14 mouse cellular contexts compared by ENCODE assay signal in genomic region chr2:170864043-170864442, GRCm38 (mm10).
DNase-seq lines count a peak whose midpoint lies in the region; ATAC-seq and TF ChIP-seq lines count a peak whose summit lies in the region.
"Had no signal": no experiment of that assay in that cellular context is flagged by ENCODE, and none has a peak within 500 bp of the region (broad histone marks: within the 10 kb centered on the region; RNA-seq: fewer than 3 reads in every experiment).

No protein-coding gene starts in this region.

- H3K4me2 ChIP-seq in heart, postnatal 0 days (ENCODE audit: low read depth, low read length): no peak overlapping the region
- no peak overlapping the region for H3K4me2 ChIP-seq in liver, embryonic 11.5 days
- H3K4me2 ChIP-seq: embryonic facial prominence, embryonic 15.5 days; hindbrain, embryonic 12.5 days; midbrain, embryonic 13.5 days had no signal

- H3K27ac ChIP-seq in heart, postnatal 0 days (ENCODE audit: low read depth): no peak overlapping the region
- H3K27ac ChIP-seq in heart, embryonic 10.5 days: no peak overlapping the region
- no peak overlapping the region for H3K27ac ChIP-seq in liver, adult 2 months (replicated peaks; ENCODE audit: insufficient read depth, low read depth, low read length)
- no peak overlapping the region for H3K27ac ChIP-seq in liver, embryonic 11.5 days (ENCODE audit: low read depth, low read length)
- H3K27ac ChIP-seq in ES-Bruce4 (ENCODE audit: insufficient read depth, low read length): no peak overlapping the region
- H3K27ac ChIP-seq: embryonic facial prominence, embryonic 15.5 days; hindbrain, embryonic 12.5 days; midbrain, embryonic 13.5 days had no signal

- H3K27me3 ChIP-seq in heart, postnatal 0 days (ENCODE audit: control insufficient read depth, insufficient read depth, low read length): no peaks in the 10 kb centered on the region
- no peaks in the 10 kb centered on the region for H3K27me3 ChIP-seq in heart, embryonic 10.5 days (ENCODE audit: insufficient read depth, poor library complexity, severe bottlenecking)
- H3K27me3 ChIP-seq in liver, adult 2 months (ENCODE audit: control insufficient read depth, insufficient read depth, low read length): no peaks in the 10 kb centered on the region; the same call in 1 of the 2 replicates
- H3K27me3 ChIP-seq in liver, embryonic 11.5 days (replicated peaks; ENCODE audit: control insufficient read depth, insufficient read depth, low read length): no peaks in the 10 kb centered on the region
- H3K27me3 ChIP-seq in ES-Bruce4 (ENCODE audit: control insufficient read depth, insufficient read depth, low read length, poor library complexity, severe bottlenecking): no peaks in the 10 kb centered on the region
- H3K27me3 ChIP-seq: embryonic facial prominence, embryonic 15.5 days; hindbrain, embryonic 12.5 days; midbrain, embryonic 13.5 days had no signal

- peak; percentile 21; the same call in 1 of the 2 replicates for TF ChIP-seq CTCF in heart, postnatal 0 days (IDR thresholded peaks at IDR 0.05; ENCODE audit: low read depth)
- peak; percentile 32; the same call in 1 of the 2 replicates for TF ChIP-seq CTCF in liver, adult 2 months (IDR thresholded peaks at IDR 0.05; ENCODE audit: low read depth, low read length)
- peak; percentile 33 for TF ChIP-seq CTCF in ES-Bruce4 (IDR thresholded peaks at IDR 0.05; ENCODE audit: low read depth, low read length)

- 84% methylated on average over 5 of the region's 5 CpGs for WGBS in heart, postnatal 0 days
- 87% methylated on average over 5 of the region's 5 CpGs for WGBS in heart, embryonic 10.5 days
- WGBS in liver, adult 2 months: 79% methylated on average over 5 of the region's 5 CpGs
- 79% methylated on average over 5 of the region's 5 CpGs for WGBS in liver, embryonic 11.5 days

- no peak for DNase-seq in heart, postnatal 0 days (ENCODE audit: low spot score)
- no peak for DNase-seq in heart, embryonic 10.5 days (ENCODE audit: low spot score)
- no peak for DNase-seq in liver, adult 2 months (ENCODE audit: extremely low read depth, low read depth, low spot score)
- DNase-seq in liver, embryonic 11.5 days (ENCODE audit: low spot score): no peak
- DNase-seq in ZHBTc4 (ENCODE audit: low read depth, low spot score): peak; percentile 71
- DNase-seq in frontal cortex, postnatal 25 days (ENCODE audit: low spot score in 2 of 2): no peak
- DNase-seq: heart, adult 18-20 months had no signal

- H3K36me3 ChIP-seq in heart, postnatal 0 days (replicated peaks; ENCODE audit: control insufficient read depth, insufficient read depth, low read length): no peaks in the 10 kb centered on the region
- no peaks in the 10 kb centered on the region for H3K36me3 ChIP-seq in heart, embryonic 10.5 days
- no peaks in the 10 kb centered on the region for H3K36me3 ChIP-seq in liver, adult 2 months (ENCODE audit: control insufficient read depth, insufficient read depth, low read length)
- no peaks in the 10 kb centered on the region for H3K36me3 ChIP-seq in liver, embryonic 11.5 days (ENCODE audit: control insufficient read depth, insufficient read depth, low read length)
- no peaks in the 10 kb centered on the region for H3K36me3 ChIP-seq in ES-Bruce4 (ENCODE audit: control insufficient read depth, insufficient read depth, low read length, poor library complexity, severe bottlenecking)
- H3K36me3 ChIP-seq: embryonic facial prominence, embryonic 15.5 days; hindbrain, embryonic 12.5 days; midbrain, embryonic 13.5 days had no signal

- H3K9me3 ChIP-seq in heart, postnatal 0 days (replicated peaks; ENCODE audit: control insufficient read depth, low read length): no peaks in the 10 kb centered on the region
- H3K9me3 ChIP-seq in heart, embryonic 10.5 days: no peaks in the 10 kb centered on the region
- H3K9me3 ChIP-seq in liver, embryonic 11.5 days (ENCODE audit: control insufficient read depth, low read length): no peaks in the 10 kb centered on the region
- H3K9me3 ChIP-seq in ES-Bruce4 (replicated peaks; ENCODE audit: control insufficient read depth, insufficient read depth, low read length, poor library complexity, severe bottlenecking): no peaks in the 10 kb centered on the region
- H3K9me3 ChIP-seq: embryonic facial prominence, embryonic 15.5 days; hindbrain, embryonic 12.5 days; midbrain, embryonic 13.5 days had no signal

- H3K4me1 ChIP-seq in heart, postnatal 0 days (ENCODE audit: control insufficient read depth, insufficient read depth): peaks cover 3% of the 10 kb centered on the region; the same call in 1 of the 2 replicates
- H3K4me1 ChIP-seq in heart, embryonic 10.5 days: peaks cover 9% of the 10 kb centered on the region; the same call in 1 of the 2 replicates
- H3K4me1 ChIP-seq in liver, adult 2 months (ENCODE audit: control insufficient read depth, insufficient read depth, low read length): no peaks in the 10 kb centered on the region
- H3K4me1 ChIP-seq in liver, embryonic 11.5 days (replicated peaks; ENCODE audit: control insufficient read depth, insufficient read depth, low read length): no peaks in the 10 kb centered on the region
- no peaks in the 10 kb centered on the region for H3K4me1 ChIP-seq in ES-Bruce4 (ENCODE audit: control insufficient read depth, insufficient read depth, low read length)

- no peak overlapping the region for H3K4me3 ChIP-seq in heart, postnatal 0 days (ENCODE audit: low read depth, low read length)
- no peak overlapping the region for H3K4me3 ChIP-seq in heart, embryonic 10.5 days
- H3K4me3 ChIP-seq in liver, adult 2 months (ENCODE audit: insufficient read depth, low read depth, low read length): no peak overlapping the region
- no peak overlapping the region for H3K4me3 ChIP-seq in liver, embryonic 11.5 days (ENCODE audit: low read depth, low read length)
- no peak overlapping the region for H3K4me3 ChIP-seq in ES-Bruce4 (ENCODE audit: low read depth, low read length)
- H3K4me3 ChIP-seq: embryonic facial prominence, embryonic 15.5 days; hindbrain, embryonic 12.5 days; midbrain, embryonic 13.5 days had no signal

- TF ChIP-seq EP300 in heart, postnatal 0 days (IDR thresholded peaks at IDR 0.05; ENCODE audit: low read depth): no peak
- no peak for TF ChIP-seq EP300 in ES-Bruce4 (IDR thresholded peaks at IDR 0.05; ENCODE audit: insufficient read depth, low read depth, low read length)

- no peaks in the 10 kb centered on the region for H3K79me2 ChIP-seq in liver, adult 2 months (ENCODE audit: control insufficient read depth, insufficient read depth, low read length)

- TF ChIP-seq POLR2A in liver, adult 2 months (IDR thresholded peaks at IDR 0.05; ENCODE audit: extremely low read depth, insufficient read depth, low read length): no peak
- TF ChIP-seq POLR2A in ES-Bruce4 (IDR thresholded peaks at IDR 0.05; ENCODE audit: insufficient read depth, low read length): no peak

- no peak for ATAC-seq in heart, postnatal 0 days (ENCODE audit: insufficient read depth, low read depth)
- no peak for ATAC-seq in liver, embryonic 11.5 days (replicated peaks; ENCODE audit: low FRiP score)
- no peak for ATAC-seq in erythroblast, adult 5-6 weeks (replicated peaks; ENCODE audit: low FRiP score, poor library complexity, severe bottlenecking)
- ATAC-seq: CD4-positive, CD25-positive, alpha-beta regulatory T cell, adult 4 months; forebrain, embryonic 16.5 days; midbrain, embryonic 13.5 days had no signal

- no peak overlapping the region for H3K9ac ChIP-seq in heart, postnatal 0 days (replicated peaks; ENCODE audit: low read depth, low read length)
- H3K9ac ChIP-seq in liver, adult 2 months (ENCODE audit: low read depth, low read length): no peak overlapping the region
- H3K9ac ChIP-seq in liver, embryonic 11.5 days (ENCODE audit: low read depth, low read length): no peak overlapping the region
- no peak overlapping the region for H3K9ac ChIP-seq in ES-Bruce4 (ENCODE audit: low read depth, poor library complexity, severe bottlenecking)
- H3K9ac ChIP-seq: embryonic facial prominence, embryonic 15.5 days; hindbrain, embryonic 12.5 days; midbrain, embryonic 13.5 days had no signal
